Mouse (Mus musculus): Measurements from ENCODE around the gene Cpne4. TPM values are rescaled to one million over a fixed set of nuclear protein-coding genes. Genes with fewer than 3 reads are reported as not detected.
A peak's percentile ranks its signal among the peaks of the same experiment; 100 is the strongest.

Cpne4 gene
- total RNA-seq, 2 experiments from 2014 or later: not detected

DNA sequence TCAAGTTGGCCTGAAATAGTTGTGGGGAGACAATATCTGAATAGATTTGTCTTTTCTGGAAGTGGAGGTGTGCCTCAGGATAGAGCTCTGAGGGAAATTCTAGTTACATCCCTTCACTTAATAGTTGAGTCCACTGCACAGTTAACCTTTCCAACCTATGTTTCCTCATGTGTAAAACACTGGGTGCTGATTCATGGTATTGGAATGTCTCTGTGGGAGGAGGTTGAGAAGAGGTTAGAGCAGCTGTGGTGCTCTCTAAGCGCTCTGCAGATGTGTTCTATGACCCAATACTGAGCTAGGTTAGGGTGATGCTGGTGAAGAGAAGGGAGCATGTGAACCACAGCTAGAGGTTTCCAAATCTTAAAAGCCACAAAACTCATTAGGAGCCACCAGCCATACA lies 318.7 kb downstream of the Cpne4 start:
- no peak for ATAC-seq (replicated peaks; ENCODE audit: poor library complexity)

DNA sequence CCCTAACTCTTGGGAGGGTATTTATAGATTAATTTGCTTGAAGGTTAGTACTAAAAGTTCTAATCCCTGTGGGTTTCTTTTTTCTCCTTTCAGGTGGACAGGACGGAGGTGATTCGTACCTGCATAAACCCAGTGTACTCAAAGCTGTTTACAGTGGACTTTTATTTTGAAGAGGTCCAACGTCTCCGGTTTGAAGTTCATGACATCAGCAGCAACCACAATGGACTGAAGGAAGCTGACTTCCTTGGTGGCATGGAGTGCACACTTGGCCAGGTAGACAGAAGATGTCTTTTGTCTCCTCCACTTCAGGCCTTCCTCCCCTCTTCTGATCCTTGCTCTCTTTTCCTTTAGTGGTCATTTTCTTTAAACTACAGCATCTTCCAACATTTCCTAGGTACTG lies 325.5 kb downstream of the Cpne4 start:
- ATAC-seq (replicated peaks; ENCODE audit: poor library complexity): no peak

DNA sequence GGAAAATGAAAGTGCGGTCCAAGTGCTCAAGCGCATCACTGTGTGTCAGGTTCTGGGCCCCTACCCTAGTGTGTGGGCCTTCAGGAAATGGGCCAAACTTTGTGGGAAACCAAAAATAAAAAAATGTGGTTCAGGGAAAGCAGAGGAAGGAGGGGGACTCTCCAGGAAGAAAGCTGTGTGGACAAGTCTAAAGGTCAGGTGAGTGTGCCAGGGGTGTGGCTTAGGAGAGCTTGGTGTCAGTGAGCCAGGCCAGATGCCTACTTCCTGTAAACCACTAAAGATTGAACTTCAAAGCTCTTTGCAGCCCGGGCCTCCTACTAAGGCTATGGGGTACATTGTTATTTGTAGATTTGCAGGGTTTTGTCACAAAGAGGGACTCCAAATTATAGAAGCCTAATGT lies 327.1 kb downstream of the Cpne4 start:
- no peak for ATAC-seq (replicated peaks; ENCODE audit: poor library complexity)

DNA sequence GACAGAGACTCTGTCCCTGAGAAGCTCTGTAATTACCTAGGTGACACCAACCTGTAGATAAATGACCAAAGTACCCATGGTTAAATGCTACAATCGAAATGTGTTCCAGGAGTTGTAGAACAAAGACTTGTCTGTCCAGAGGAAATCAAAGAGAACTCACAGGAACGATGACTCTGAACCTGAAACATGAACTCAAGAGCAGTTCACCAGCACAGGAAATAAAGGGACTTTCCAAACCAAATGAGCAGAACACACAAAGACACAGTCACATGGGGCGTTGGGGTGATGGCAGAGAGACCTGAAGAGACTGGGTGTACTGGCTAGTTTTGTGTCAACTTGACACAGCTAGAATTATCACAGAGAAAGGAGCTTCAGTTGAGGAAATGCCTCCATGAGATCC lies 329.9 kb downstream of the Cpne4 start:
- no peak for ATAC-seq (replicated peaks; ENCODE audit: poor library complexity)

DNA sequence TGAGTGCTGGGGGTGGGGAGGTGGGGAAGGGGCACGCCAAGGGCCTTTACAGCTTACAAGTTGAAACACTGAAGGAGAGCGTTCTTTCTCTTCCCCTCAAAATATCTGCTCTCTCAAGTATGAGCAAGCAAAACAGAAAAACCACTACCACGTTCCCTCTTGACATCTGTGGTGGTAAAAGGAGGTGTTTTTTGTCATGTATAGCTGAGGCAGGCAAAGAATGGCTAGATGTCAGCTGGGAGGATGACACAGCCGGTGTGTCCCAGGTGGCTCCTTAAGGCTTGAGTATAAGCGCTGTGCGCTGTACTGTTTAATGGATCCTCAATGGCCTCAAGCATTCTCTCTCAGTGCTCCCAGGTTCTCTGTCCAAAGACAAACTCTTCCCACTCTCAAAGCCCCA lies 331.5 kb downstream of the Cpne4 start:
- ATAC-seq (replicated peaks; ENCODE audit: poor library complexity): no peak

DNA sequence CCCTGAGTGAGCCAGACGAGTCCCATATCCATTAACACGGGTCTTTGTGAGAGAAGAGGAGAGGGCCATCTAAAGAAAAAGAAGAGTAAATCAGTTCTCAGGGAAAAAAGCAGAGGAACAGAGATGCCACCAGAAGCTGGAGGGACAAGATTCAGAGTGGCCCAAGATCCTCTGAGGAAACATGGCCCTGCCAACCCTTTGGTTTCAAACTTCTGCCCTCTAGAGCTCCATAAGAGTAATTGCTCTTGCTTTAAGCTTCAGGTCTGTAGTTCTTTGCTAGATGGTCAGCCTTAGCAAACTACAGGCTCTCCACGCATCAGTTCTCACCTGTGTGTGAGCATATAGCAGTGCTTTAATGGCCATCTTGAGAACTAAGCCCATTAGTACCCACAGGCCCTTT lies 343.4 kb downstream of the Cpne4 start:
- no peak for ATAC-seq (replicated peaks; ENCODE audit: poor library complexity)

DNA sequence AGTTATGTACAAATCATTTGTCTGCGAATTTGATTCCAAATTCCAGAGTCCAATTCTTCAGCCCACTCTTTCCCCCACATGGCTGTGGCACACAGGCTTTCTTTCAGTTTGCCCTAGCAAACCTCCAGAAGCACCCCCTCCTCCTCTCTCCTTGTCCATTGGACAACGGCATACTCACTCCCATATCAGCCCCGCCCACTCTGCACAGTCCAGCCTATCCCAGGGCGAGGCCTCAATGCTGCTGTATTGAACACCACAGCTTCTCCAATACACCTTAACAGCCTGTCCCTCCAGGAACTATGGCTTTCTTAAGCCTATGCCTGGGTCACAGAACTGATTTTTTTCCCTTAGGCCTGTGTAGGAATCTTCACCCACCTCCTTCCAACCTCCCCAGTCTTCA lies 348.3 kb downstream of the Cpne4 start:
- ATAC-seq (replicated peaks; ENCODE audit: poor library complexity): no peak

DNA sequence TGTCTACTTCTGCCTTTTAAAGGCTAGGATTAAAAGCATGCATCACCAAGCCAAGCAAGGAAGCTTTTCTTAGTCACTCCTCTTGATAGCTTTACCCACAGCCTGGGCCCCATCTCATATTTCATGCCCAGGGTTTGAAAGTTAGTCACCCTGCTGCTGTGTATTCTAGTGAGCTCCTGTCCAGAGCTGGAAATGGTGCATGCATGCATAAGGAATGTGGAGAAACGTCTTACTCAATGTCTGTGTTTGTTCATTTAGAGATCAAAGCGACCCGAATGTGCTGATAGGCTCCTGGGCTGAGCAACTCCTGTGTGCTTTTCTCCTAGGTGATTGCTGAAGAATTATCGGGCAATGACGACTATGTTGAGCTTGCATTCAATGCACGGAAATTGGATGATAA lies 354.0 kb downstream of the Cpne4 start:
- ATAC-seq (replicated peaks; ENCODE audit: poor library complexity): no peak

DNA sequence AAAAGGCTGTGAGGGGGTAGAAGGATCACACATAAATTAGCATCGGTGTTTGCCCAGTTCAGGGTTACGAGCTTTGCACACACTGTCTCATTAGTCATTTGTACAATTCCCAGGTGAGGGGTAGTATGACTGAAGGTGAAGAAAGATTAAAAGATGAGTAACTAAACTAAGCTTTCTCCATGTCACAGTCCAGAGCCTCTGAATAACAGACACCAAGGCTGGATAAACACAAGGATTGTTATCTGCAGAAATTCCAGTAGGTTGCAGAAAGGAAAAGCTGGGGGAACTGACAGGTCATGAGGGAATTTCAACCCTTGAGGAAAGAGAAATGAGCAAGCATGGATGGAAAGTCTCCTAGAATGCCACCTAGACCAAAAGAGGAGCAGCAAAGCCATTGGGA lies 354.7 kb downstream of the Cpne4 start:
- ATAC-seq (replicated peaks; ENCODE audit: poor library complexity): no peak

DNA sequence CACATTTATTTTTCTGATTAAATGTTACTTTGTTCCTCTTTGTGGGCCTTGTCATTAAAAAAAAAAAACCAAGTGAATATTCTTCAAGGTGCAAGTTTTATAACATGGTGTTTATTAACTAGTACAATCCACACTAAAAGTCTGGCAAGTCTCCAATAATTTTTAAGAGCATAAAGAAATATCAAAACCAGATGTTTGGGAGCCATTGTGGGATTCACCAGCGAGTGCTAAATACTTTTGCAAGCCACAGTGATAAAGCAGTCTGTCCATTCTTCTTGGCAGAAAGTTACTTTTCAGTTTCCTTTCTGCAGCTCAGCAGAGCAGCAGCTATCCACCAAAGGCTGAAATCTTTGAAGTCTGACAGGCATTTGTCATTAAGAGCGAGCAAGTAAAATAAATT lies 365.6 kb downstream of the Cpne4 start:
- no peak for ATAC-seq (replicated peaks; ENCODE audit: poor library complexity)

DNA sequence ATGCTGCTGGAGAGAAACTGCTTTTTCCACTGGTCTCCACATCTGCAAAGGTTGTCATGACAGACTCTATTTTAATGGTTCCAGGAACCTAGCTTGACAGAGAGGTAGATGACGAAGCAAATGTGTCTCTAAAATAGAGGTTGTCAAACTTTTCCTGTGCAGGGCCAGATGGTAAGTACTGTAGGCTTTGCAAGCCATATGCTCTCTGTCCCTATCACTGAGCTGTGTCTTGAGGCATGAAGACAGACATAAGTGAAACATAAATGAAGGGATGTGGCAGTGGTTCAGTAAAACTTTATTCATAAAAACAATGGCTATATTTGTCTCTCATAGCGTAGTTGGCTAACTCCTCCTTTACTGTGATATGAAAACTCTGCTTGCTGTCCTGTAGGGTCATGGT lies 366.2 kb downstream of the Cpne4 start:
- ATAC-seq (replicated peaks; ENCODE audit: poor library complexity): no peak

DNA sequence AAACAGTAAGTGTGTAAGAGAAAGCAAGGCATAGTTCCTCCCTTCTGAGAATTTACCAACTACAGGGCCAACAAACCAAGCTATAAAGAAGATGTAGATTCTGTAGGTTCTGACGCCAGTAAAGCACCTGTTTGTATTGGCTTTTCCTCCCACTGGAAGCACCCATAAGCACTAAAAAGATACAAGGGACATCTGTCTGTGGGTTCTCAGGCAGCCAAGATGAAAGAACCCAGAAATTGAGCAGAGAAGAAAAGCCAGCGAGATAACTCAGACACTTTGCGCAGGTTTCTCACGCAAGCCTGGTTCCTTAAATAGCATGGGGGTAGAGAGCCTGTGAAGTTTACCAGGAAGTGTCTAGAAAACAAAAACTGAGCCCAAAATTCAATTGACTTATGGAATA lies 374.1 kb downstream of the Cpne4 start:
- ATAC-seq (replicated peaks; ENCODE audit: poor library complexity): no peak

DNA sequence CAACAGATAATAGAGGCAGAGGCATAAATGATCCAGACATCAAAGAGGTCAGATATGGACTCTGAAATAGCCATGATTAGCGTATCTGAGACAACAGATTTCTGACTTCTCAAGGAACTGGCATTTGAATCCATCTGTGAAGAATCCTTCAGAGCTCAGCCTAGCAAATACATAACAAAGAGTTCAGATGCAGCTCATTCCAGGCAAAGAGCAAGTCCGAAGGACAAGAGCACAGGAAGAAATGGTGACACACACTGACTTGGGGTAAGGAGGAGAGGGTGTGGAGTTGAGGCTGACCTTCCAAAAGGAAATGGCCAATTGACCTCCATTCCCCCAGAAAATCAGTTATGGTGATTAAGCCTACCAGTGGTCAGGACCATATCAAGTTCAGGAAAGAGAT lies 375.0 kb downstream of the Cpne4 start:
- ATAC-seq (replicated peaks; ENCODE audit: poor library complexity): no peak

DNA sequence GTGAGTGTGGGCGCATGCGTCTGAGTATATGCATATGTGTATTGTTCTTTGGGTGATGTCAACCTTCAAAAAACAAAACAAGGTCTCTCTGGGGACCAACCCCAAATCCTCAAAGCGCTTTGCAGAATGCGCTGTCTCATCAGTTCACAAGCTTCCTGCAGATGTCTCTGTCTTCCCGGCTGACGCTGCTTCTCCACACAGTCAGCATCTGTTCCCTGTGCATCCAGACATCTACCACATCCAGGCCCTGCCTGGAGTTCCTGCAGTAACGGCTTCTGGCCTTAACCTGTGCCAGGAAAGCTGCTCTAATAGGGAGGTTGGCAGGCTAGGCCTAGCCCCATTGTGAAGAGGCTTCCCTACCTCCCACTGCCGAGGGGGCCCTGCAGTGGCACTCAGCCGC lies 381.7 kb downstream of the Cpne4 start:
- no peak for ATAC-seq (replicated peaks; ENCODE audit: poor library complexity)

DNA sequence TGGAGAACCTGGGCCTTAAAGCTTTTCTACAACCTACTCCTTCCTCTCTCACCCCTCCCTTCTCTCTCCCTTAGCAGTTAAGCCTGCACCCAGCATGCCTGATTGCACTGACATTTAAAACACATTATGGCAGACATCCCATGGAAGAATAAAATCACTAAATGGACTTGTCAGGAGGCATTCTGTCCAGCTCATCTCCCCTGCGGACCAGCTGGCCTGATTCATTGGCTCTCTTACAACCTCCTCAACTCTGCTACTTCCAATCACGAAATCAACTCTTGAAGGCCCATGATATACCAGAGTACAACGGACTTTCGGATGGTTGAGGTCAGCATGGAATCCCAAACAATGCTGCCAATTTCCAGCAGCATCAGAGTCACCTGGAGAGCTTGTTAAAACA lies 393.3 kb downstream of the Cpne4 start:
- no peak for ATAC-seq (replicated peaks; ENCODE audit: poor library complexity)

DNA sequence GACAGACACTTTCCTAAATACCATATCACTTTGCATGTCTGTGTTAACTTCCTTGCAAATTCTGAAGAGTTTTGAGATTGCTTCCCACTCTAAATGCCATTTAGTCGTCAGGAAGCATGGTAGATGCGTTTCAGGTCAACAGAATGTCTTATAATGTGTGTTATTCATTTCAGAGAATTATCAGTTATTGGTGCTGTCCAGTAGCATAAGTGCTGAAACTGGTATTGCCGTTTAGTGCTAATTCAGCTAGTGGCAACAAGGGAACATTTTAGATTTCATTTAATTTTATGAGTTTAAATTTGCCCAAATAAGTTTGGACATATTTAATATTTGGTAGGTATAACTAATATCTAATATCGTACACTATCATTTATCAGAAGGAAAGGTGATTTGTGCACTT lies 403.5 kb downstream of the Cpne4 start:
- ATAC-seq (replicated peaks; ENCODE audit: poor library complexity): no peak

DNA sequence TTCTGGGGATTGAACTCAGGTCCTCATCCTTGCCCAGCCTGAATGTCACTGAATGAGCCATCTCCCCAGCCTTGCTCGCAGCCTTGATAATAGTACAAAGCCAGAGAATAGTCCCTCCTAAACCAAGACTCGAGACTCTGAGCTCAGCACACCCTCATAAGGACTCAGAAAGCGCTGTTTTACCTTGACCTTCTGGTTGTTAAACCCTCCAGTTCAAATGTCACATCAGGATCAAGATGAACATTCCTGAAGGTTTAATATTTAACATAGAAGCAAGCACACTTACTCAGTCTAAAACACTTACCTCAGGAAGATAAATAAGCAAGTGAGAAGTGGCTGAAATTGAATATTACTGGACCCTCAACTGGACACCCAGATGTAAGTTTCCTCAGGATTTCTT lies 405.1 kb downstream of the Cpne4 start:
- no peak for ATAC-seq (replicated peaks; ENCODE audit: poor library complexity)

DNA sequence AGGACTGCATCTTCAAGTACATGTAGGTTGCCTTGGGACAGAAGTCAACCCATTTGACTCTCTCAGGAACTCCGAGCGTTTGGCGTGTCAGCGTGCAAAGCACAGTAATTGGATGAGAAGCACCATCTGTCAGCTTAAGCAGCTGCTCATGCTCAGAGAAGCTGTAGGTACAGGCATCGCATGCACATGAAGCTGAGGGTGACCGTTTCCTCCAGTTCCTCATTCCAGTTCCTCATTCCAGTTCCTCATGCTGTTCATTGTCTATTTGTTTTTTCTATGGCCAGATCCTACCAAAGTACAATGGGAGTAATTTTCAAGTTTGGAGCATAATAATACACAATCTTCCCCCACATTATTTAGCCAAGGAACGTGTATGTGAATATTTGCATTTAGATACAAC lies 425.7 kb downstream of the Cpne4 start:
- ATAC-seq (replicated peaks; ENCODE audit: poor library complexity): peak; percentile 100

DNA sequence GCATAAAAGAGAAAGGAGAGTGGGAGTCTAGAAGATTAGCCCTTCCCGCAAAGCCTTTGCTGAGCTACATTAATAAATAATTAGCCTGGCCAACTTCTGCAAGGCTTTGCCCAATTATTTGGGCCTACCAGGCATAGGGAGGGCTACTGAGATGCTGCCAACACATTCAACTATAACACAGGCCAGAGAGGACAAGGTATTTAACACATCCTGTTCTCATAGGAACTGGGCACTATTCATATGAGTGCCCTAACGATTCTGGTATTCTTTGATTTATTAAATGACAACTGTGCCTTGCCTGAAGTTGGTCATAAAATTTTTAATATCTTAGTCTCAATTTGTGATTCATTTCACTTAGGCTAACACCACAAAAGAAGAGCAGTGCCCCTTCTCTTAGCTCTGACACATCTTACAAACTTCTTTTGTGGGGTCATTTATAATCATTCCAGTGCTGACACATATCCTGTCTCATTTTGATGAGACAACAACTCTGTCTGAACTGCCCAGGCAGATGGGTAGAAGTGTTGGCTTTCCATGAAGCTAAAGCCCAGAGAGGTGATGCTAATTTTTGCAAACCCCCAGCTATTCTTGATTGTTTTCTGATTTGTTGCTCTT lies 435.0 kb downstream of the Cpne4 start:
- no peak for ATAC-seq (replicated peaks; ENCODE audit: poor library complexity)

DNA sequence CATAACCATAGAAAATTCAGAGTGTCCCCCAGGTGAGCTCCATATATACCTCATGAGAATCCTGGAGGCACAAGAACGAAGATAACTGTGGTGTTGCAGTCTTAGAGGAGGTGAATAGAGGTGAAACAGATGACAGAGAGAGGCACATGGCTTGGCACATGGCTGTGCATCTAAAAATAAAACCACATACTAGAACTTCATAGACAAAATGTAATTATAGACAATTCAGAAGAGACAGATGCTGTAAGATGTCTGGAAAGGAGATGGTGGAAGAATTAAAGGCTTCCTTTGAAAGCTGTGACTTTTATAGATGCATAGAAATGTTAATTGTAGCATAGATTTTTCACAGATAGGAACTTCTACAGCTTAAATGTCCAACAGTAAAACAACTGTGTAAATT lies 451.1 kb downstream of the Cpne4 start:
- ATAC-seq (replicated peaks; ENCODE audit: poor library complexity): no peak

DNA sequence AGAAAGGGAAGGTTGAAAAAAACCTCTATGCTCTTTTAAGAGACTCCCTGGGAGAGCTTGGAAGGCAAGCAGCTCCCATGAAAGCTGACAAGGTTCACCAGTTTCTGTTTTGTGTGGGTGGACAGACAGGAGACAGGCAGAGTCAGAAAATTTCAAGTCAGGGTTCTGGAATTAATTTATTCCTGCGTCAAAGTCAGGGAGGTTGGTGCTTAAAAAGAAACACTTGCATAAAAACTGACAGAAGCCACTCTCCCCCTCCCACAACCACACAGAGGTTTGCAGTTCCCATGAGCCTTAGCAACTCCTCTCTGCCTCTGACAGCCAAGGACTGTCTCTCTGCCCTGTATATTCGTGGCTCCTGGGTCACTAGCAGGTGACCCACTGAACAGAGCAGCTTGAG lies 463.6 kb downstream of the Cpne4 start:
- no peak for ATAC-seq (replicated peaks; ENCODE audit: poor library complexity)

DNA sequence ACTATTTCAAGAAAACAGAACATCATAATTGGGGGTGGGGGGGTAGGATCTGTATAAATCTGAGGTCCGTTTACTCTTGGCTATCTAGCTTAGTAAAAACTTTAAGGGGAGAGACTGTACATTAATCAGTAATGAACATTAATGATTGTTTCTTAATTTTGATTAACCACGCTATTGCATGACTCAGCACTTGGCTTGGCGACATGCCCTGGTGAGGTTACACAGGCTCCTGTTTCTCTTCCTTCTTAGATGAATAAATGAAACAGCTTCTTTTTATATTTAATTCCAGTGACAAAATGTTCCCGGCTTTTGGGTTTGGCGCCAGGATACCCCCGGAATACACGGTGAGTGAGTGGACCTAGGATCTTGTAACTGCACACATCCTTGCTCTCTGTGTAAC lies 471.1 kb downstream of the Cpne4 start:
- no peak for ATAC-seq (replicated peaks; ENCODE audit: poor library complexity)

DNA sequence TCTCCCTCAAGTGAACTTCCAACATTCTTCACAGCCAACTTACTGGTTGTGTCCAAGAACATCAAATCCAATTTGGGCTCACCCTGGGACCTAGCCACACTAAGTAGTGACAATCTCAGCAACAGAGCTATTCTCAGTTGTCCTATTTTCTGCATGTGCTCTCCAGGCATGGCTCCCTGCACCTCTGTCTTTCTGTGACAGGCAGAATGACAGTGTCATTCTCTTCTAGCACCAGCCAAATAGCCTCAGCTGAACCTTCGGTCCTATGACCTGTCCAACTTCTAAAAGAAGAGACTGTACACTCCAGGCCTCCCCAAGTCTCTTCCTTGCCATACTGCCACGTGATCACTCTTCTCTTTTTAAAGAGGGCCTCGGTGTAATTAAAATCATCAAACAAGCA lies 481.2 kb downstream of the Cpne4 start:
- ATAC-seq (replicated peaks; ENCODE audit: poor library complexity): no peak

DNA sequence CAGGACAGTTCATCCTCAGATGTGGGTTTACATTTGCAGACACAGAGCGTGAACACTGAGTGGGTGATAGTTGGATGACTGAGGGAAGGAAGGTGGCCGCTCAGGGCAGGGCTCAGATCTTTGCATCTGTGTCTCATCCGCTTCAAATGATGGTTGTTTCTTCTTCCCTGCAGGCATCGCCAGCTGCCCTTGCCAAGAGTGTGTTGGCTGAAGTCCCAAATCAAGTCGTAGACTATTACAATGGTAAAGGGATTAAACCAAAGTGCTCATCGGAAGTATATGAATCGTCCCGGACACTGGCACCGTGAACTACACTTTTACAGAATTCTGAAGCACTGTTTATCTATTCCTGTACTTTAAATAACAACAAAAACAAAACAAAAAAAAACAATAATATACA lies 485.5 kb downstream of the Cpne4 start:
- no peak for ATAC-seq (replicated peaks; ENCODE audit: poor library complexity)
